Mouse (Mus musculus): Measurements from ENCODE around the gene Kank4. TPM values are rescaled to one million over a fixed set of nuclear protein-coding genes. Genes with fewer than 3 reads are reported as not detected.

The Kank4 gene
- polyA plus RNA-seq, 1 experiment from 2014 or later, result 3.3 TPM

- Histone ChIP-seq H3K9me3 (replicated peaks; ENCODE audit: control insufficient read depth, low read length) (no peaks in the 10 kb centered on the region), H3K4me2 (ENCODE audit: low read depth, low read length) (no peak overlapping the region), H3K27ac (replicated peaks; ENCODE audit: low read depth, low read length) (no peak overlapping the region), H3K9ac (replicated peaks; ENCODE audit: low read length) (no peak overlapping the region), H3K36me3 (replicated peaks; ENCODE audit: control insufficient read depth, insufficient read depth, low read depth, low read length) (no peaks in the 10 kb centered on the region), H3K4me3 (ENCODE audit: low read depth, low read length) (no peak overlapping the region), H3K4me1 (ENCODE audit: control insufficient read depth, insufficient read depth, low read length) (peaks cover 2% of the 10 kb centered on the region; the same call in 1 of the 2 replicates), H3K27me3 (ENCODE audit: control insufficient read depth, insufficient read depth, low read length) (no peaks in the 10 kb centered on the region)
- DNase-seq (ENCODE audit: low spot score) (no peak), ATAC-seq (replicated peaks; ENCODE audit: insufficient number of reproducible peaks, low FRiP score, low TSS enrichment, low read depth) (no peak)
- 79% methylated on average over 3 of the region's 3 CpGs for WGBS
Observed at GRCm38 (mm10) chr4:98823047-98823446, 5.7 kb upstream of the Kank4 start.

GRCm38 (mm10) chr4:98822478-98822877 is 5.1 kb upstream of the Kank4 start:
- no peak for ATAC-seq (replicated peaks; ENCODE audit: insufficient number of reproducible peaks, low FRiP score, low TSS enrichment, low read depth)
- peak; percentile 60 for DNase-seq (ENCODE audit: low spot score)
- H3K27me3 ChIP-seq (ENCODE audit: control insufficient read depth, insufficient read depth, low read length), result no peaks in the 10 kb centered on the region
- peaks cover 2% of the 10 kb centered on the region; the same call in 1 of the 2 replicates for H3K4me1 ChIP-seq (ENCODE audit: control insufficient read depth, insufficient read depth, low read length)
- WGBS, result 44% methylated on average over 3 of the region's 3 CpGs
- H3K4me3 ChIP-seq (ENCODE audit: low read depth, low read length), result no peak overlapping the region
- no peak overlapping the region for H3K27ac ChIP-seq (replicated peaks; ENCODE audit: low read depth, low read length)
- H3K4me2 ChIP-seq (ENCODE audit: low read depth, low read length), result no peak overlapping the region
- no peaks in the 10 kb centered on the region for H3K36me3 ChIP-seq (replicated peaks; ENCODE audit: control insufficient read depth, insufficient read depth, low read depth, low read length)
- no peaks in the 10 kb centered on the region for H3K9me3 ChIP-seq (replicated peaks; ENCODE audit: control insufficient read depth, low read length)
- no peak overlapping the region for H3K9ac ChIP-seq (replicated peaks; ENCODE audit: low read length)

GRCm38 (mm10) chr4:98819216-98819755 is 1.9 kb upstream of the Kank4 start:
- H3K27me3 ChIP-seq (ENCODE audit: control insufficient read depth, insufficient read depth, low read length), result no peaks in the 10 kb centered on the region
- no peak overlapping the region for H3K4me3 ChIP-seq (ENCODE audit: low read depth, low read length)
- no peak for ATAC-seq (replicated peaks; ENCODE audit: insufficient number of reproducible peaks, low FRiP score, low TSS enrichment, low read depth)
- H3K4me2 ChIP-seq (ENCODE audit: low read depth, low read length), result no peak overlapping the region
- no peaks in the 10 kb centered on the region for H3K36me3 ChIP-seq (replicated peaks; ENCODE audit: control insufficient read depth, insufficient read depth, low read depth, low read length)
- no peak overlapping the region for H3K9ac ChIP-seq (replicated peaks; ENCODE audit: low read length)
- WGBS, result 80% methylated on average over 10 of the region's 10 CpGs
- peaks cover 4% of the 10 kb centered on the region; the same call in 1 of the 2 replicates for H3K4me1 ChIP-seq (ENCODE audit: control insufficient read depth, insufficient read depth, low read length)
- no peak overlapping the region for H3K27ac ChIP-seq (replicated peaks; ENCODE audit: low read depth, low read length)
- H3K9me3 ChIP-seq (replicated peaks; ENCODE audit: control insufficient read depth, low read length), result no peaks in the 10 kb centered on the region
- DNase-seq (ENCODE audit: low spot score), result no peak

GRCm38 (mm10) chr4:98816807-98817183 is 542 bp downstream of the Kank4 start:
- Histone ChIP-seq H3K27ac (replicated peaks; ENCODE audit: low read depth, low read length) (no peak overlapping the region), H3K4me3 (ENCODE audit: low read depth, low read length) (peak overlapping the region; percentile 81), H3K27me3 (ENCODE audit: control insufficient read depth, insufficient read depth, low read length) (no peaks in the 10 kb centered on the region), H3K4me1 (ENCODE audit: control insufficient read depth, insufficient read depth, low read length) (peaks cover 4% of the 10 kb centered on the region; the same call in 1 of the 2 replicates), H3K36me3 (replicated peaks; ENCODE audit: control insufficient read depth, insufficient read depth, low read depth, low read length) (no peaks in the 10 kb centered on the region), H3K4me2 (ENCODE audit: low read depth, low read length) (peak overlapping the region; percentile 95), H3K9ac (replicated peaks; ENCODE audit: low read length) (peak overlapping the region; percentile 87), H3K9me3 (replicated peaks; ENCODE audit: control insufficient read depth, low read length) (no peaks in the 10 kb centered on the region)
- ATAC-seq (replicated peaks; ENCODE audit: insufficient number of reproducible peaks, low FRiP score, low TSS enrichment, low read depth), result peak; percentile 18; the same call in 1 of the 2 replicates
- peak; percentile 40 for DNase-seq (ENCODE audit: low spot score)
- 2% methylated on average over 14 of the region's 14 CpGs for WGBS

- 75% methylated on average over 9 of the region's 9 CpGs for WGBS
- Histone ChIP-seq H3K27ac (replicated peaks; ENCODE audit: low read depth, low read length) (0 out of 2 replicates have a peak overlapping the region, but pooled peaks have one; percentile 7), H3K9ac (replicated peaks; ENCODE audit: low read length) (no peak overlapping the region), H3K27me3 (ENCODE audit: control insufficient read depth, insufficient read depth, low read length) (no peaks in the 10 kb centered on the region), H3K4me1 (ENCODE audit: control insufficient read depth, insufficient read depth, low read length) (peaks cover 5% of the 10 kb centered on the region; the same call in 1 of the 2 replicates), H3K9me3 (replicated peaks; ENCODE audit: control insufficient read depth, low read length) (no peaks in the 10 kb centered on the region), H3K4me3 (ENCODE audit: low read depth, low read length) (no peak overlapping the region), H3K36me3 (replicated peaks; ENCODE audit: control insufficient read depth, insufficient read depth, low read depth, low read length) (no peaks in the 10 kb centered on the region), H3K4me2 (ENCODE audit: low read depth, low read length) (no peak overlapping the region)
- no peak for ATAC-seq (replicated peaks; ENCODE audit: insufficient number of reproducible peaks, low FRiP score, low TSS enrichment, low read depth)
- DNase-seq (ENCODE audit: low spot score), result no peak
Observed at GRCm38 (mm10) chr4:98806306-98806705, 11.0 kb downstream of the Kank4 start.

DNA sequence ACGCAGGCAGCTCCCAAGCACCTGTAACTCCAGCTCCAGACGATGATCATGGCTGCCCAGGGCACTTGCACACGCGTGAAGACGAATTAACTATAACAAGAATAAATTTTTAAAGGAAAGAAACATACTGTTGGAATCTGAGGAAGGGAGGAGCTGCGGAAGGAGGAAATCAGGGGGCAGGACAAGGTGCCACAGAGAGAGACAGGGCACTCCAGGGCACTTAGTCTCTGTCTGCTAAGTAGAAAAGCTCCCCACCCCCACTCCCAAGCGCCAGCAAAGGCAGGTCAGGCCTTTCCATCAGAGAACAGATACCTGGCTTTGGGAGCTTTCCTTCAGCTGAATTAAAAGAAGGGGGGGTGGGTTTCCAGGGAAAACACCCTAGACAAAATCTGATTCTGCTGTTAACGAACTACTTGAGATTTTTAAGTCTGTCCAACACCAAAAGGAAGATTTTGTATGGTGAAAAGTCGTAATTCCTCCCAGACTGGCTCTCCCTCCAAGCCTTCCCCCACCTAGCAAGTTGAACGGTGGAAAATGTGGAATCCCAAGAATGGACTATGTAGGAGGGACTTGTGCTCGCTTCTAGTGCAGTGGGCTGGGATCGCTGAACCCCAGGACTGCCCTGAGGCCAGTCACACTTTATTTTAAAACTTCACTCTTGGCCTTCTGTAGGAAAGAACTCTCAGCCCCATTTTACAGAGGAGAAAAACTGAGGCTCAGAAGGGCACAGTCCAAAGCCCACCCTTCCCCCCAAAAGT is 11.9 kb downstream of the Kank4 start:
- WGBS, result 19% methylated on average over 12 of the region's 12 CpGs
- no peaks in the 10 kb centered on the region for H3K27me3 ChIP-seq (ENCODE audit: control insufficient read depth, insufficient read depth, low read length)
- H3K4me2 ChIP-seq (ENCODE audit: low read depth, low read length), result no peak overlapping the region
- ATAC-seq (replicated peaks; ENCODE audit: insufficient number of reproducible peaks, low FRiP score, low TSS enrichment, low read depth), result no peak
- H3K4me3 ChIP-seq (ENCODE audit: low read depth, low read length), result no peak overlapping the region
- no peaks in the 10 kb centered on the region for H3K36me3 ChIP-seq (replicated peaks; ENCODE audit: control insufficient read depth, insufficient read depth, low read depth, low read length)
- no peak overlapping the region for H3K9ac ChIP-seq (replicated peaks; ENCODE audit: low read length)
- peak overlapping the region; percentile 92 for H3K27ac ChIP-seq (replicated peaks; ENCODE audit: low read depth, low read length)
- peak; percentile 62 for DNase-seq (ENCODE audit: low spot score)
- H3K9me3 ChIP-seq (replicated peaks; ENCODE audit: control insufficient read depth, low read length), result no peaks in the 10 kb centered on the region
- peaks cover 8% of the 10 kb centered on the region; the same call in 1 of the 2 replicates for H3K4me1 ChIP-seq (ENCODE audit: control insufficient read depth, insufficient read depth, low read length)

DNA sequence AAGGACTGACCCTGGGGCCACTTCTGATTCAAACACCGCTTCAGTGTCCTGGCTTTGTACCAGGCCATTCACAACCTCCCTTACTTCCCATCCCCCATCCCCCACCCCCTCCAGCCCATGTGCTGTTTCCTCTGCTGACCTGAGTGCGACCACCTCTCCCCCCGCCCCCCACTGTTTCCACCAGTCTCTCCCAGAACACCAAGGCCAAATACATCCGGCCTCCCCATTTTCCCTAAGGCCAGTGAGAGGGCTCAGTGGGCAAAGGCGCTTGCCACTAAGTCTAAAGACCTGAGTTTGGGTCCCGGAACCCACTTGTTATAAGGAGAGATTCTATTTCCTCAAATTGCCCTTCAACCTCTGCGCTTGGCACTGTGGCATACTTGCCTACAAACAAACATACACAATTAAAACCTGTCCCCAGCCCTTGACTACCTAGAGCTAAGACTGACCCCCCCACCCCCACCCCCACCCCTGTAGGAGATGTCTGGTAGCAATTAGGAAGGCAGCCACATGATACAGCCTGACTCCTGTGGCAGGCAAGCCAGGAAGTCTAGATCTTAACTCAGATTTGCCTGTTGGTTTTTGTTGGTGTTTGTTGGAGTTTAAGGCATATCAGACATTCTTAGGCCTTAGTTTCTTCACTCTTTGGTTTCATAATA is 12.7 kb downstream of the Kank4 start:
- no peaks in the 10 kb centered on the region for H3K36me3 ChIP-seq (replicated peaks; ENCODE audit: control insufficient read depth, insufficient read depth, low read depth, low read length)
- no peaks in the 10 kb centered on the region for H3K9me3 ChIP-seq (replicated peaks; ENCODE audit: control insufficient read depth, low read length)
- no peak overlapping the region for H3K4me2 ChIP-seq (ENCODE audit: low read depth, low read length)
- peak; percentile 82 for DNase-seq (ENCODE audit: low spot score)
- 19% methylated on average over 7 of the region's 7 CpGs for WGBS
- peak overlapping the region; percentile 92 for H3K27ac ChIP-seq (replicated peaks; ENCODE audit: low read depth, low read length)
- ATAC-seq (replicated peaks; ENCODE audit: insufficient number of reproducible peaks, low FRiP score, low TSS enrichment, low read depth), result peak; percentile 57
- H3K9ac ChIP-seq (replicated peaks; ENCODE audit: low read length), result no peak overlapping the region
- no peak overlapping the region for H3K4me3 ChIP-seq (ENCODE audit: low read depth, low read length)
- H3K4me1 ChIP-seq (ENCODE audit: control insufficient read depth, insufficient read depth, low read length), result peaks cover 8% of the 10 kb centered on the region; the same call in 1 of the 2 replicates
- H3K27me3 ChIP-seq (ENCODE audit: control insufficient read depth, insufficient read depth, low read length), result no peaks in the 10 kb centered on the region

DNA sequence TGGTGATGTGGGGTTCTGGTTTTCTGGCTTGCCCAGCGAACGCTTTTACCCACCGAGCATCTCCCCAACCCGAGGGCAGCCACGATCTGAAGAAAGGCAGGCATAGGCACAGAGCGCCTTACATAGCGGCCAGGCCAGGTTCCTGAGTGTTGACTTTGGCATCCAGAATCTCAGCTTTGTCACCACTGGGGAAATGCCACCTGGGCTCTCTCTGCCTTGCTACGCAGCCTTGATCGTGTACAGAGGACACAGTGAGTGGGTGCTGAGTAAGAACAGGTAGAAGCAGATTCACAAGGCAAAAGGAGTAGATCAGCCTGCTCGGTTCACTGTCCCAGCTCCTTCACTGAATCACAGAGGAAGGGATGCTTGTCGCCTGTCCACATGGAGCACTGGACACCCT is 15.6 kb downstream of the Kank4 start:
- no peaks in the 10 kb centered on the region for H3K27me3 ChIP-seq (ENCODE audit: control insufficient read depth, insufficient read depth, low read length)
- H3K9ac ChIP-seq (replicated peaks; ENCODE audit: low read length), result no peak overlapping the region
- DNase-seq (ENCODE audit: low spot score) (no peak), ATAC-seq (replicated peaks; ENCODE audit: insufficient number of reproducible peaks, low FRiP score, low TSS enrichment, low read depth) (no peak)
- H3K4me2 ChIP-seq (ENCODE audit: low read depth, low read length), result no peak overlapping the region
- H3K4me1 ChIP-seq (ENCODE audit: control insufficient read depth, insufficient read depth, low read length), result peaks cover 8% of the 10 kb centered on the region; the same call in 1 of the 2 replicates
- H3K27ac ChIP-seq (replicated peaks; ENCODE audit: low read depth, low read length), result no peak overlapping the region
- no peaks in the 10 kb centered on the region for H3K36me3 ChIP-seq (replicated peaks; ENCODE audit: control insufficient read depth, insufficient read depth, low read depth, low read length)
- 96% methylated on average over 11 of the region's 11 CpGs for WGBS
- H3K9me3 ChIP-seq (replicated peaks; ENCODE audit: control insufficient read depth, low read length), result no peaks in the 10 kb centered on the region
- H3K4me3 ChIP-seq (ENCODE audit: low read depth, low read length), result no peak overlapping the region

Measured in embryonic facial prominence, embryonic 11.5 days (tissue).